Mouse (Mus musculus) neural tube, embryonic 11.5 days (tissue): ENCODE results near the gene Adamtsl3. TPM values are rescaled to one million over a fixed set of nuclear protein-coding genes. Genes with fewer than 3 reads are reported as not detected.

Experiments
- ATAC-seq: fragments of 200-750 bp; cut with Nextera tagmentation; 2 replicates; pipeline ENCODE4 v1.8.0; 2017; ENCODE audit warnings: moderate number of reproducible peaks, mild to moderate bottlenecking, moderate TSS enrichment, moderate library complexity; ENCODE audit not compliant: insufficient read depth, low FRiP score, low TSS enrichment
- DNase-seq: peaks from one replicate; pipeline ENCODE4 v3.0.0-alpha.2; 2015; ENCODE audit warnings: low spot score
- H3K27ac ChIP-seq: fragments of 300-500 bp; sonication (generic); 2 replicates; pipeline ENCODE4 v1.5.1; 2014; ENCODE audit warnings: low read depth, mild to moderate bottlenecking, low read length
- H3K27me3 ChIP-seq: fragments of 300-500 bp; sonication (generic); 2 replicates; pipeline ENCODE4 v1.6.1; 2014; ENCODE audit warnings: mild to moderate bottlenecking, low read length, mixed read lengths; ENCODE audit not compliant: control insufficient read depth, insufficient read depth
- H3K36me3 ChIP-seq: fragments of 300-500 bp; sonication (generic); 2 replicates; pipeline ENCODE4 v1.6.1; 2014; ENCODE audit warnings: mild to moderate bottlenecking, low read length, moderate library complexity, mixed read lengths; ENCODE audit not compliant: control insufficient read depth, insufficient read depth
- H3K4me1 ChIP-seq: fragments of 300-500 bp; sonication (generic); 2 replicates; pipeline ENCODE4 v1.6.1; 2014; ENCODE audit warnings: low read length, mixed read lengths; ENCODE audit not compliant: control insufficient read depth, insufficient read depth
- H3K4me2 ChIP-seq: fragments of 300-500 bp; sonication (generic); 2 replicates; pipeline ENCODE4 v1.6.1; 2014; ENCODE audit warnings: low read depth, mild to moderate bottlenecking, moderate library complexity
- H3K4me3 ChIP-seq: fragments of 300-500 bp; sonication (generic); 2 replicates; pipeline ENCODE4 v1.5.1; 2014; ENCODE audit warnings: low read depth, low read length
- H3K9ac ChIP-seq: fragments of 300-500 bp; sonication (generic); 2 replicates; pipeline ENCODE4 v1.6.1; 2014; ENCODE audit warnings: mild to moderate bottlenecking, low read length
- H3K9me3 ChIP-seq: fragments of 300-500 bp; sonication (generic); 2 replicates; pipeline ENCODE4 v1.6.1; 2016; ENCODE audit warnings: low read length; ENCODE audit not compliant: control insufficient read depth
- WGBS: fragments of 180-500 bp; shearing (Covaris S2); extraction: QIAGEN DNeasy Blood & Tissue Kit; methylation state at CpG from one replicate; pipeline ENCODE4 v1.1.7; 2014; 5-methylcytosine and 5-hydroxymethylcytosine counted together
- polyA plus RNA-seq: library from polyadenylated mRNA; unstranded; fragments of >200 nt; fragmentation: Nextera tagmentation; extraction: Ambion mirVana; gene quantifications from 2 replicates; pipeline ENCODE4 v1.2.1, GENCODE M21; 2014

Gene Adamtsl3
- polyA plus RNA-seq, 1 experiment from 2014 or later: 0.32 TPM

GRCm38 (mm10) chr7:82484834-82485233, 149.3 kb downstream of the Adamtsl3 start:
- H3K36me3 ChIP-seq: no peaks in the 10 kb centered on the region
- H3K4me2 ChIP-seq: no peak overlapping the region
- no peak overlapping the region for H3K9ac ChIP-seq
- peak; percentile 76; the same call in 1 of the 2 replicates for ATAC-seq
- no peaks in the 10 kb centered on the region for H3K4me1 ChIP-seq
- peak; percentile 25 for DNase-seq
- no peaks in the 10 kb centered on the region for H3K9me3 ChIP-seq
- no peak overlapping the region for H3K4me3 ChIP-seq
- H3K27ac ChIP-seq: no peak overlapping the region
- WGBS: 54% methylated on average over 5 of the region's 5 CpGs
- H3K27me3 ChIP-seq: no peaks in the 10 kb centered on the region

DNA sequence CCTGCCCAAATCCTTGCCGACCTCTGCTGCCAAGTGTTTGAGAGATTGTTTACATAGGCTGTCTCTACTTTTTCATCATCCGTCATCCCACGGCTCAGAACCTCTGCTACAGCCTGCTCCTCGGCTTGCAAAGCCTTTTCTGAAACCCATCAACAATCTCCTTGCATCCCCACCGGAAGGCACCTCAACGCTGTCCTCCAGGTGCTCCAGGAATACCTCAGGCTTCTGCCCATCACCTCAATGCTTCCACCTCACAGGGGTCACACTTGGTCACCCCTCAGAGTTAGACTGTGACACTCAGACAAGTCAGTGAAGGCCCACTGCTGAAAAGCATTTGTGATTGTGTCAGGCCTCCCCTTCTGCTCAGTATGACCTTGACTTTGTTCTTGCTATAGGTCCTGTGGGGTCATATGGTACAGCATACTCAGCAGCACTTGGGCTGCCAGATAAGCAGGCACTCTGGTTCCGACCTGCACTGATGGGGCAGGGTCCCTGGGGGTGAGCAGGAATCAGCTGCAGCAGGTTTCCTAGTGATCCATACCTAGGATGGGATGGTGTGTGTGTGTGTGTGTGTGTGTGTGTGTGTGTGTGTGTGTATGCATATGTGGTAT, 150.0 kb downstream of the Adamtsl3 start:
- Histone ChIP-seq H3K4me2 (no peak overlapping the region), H3K9ac (no peak overlapping the region), H3K27me3 (no peaks in the 10 kb centered on the region), H3K27ac (no peak overlapping the region), H3K36me3 (no peaks in the 10 kb centered on the region), H3K9me3 (no peaks in the 10 kb centered on the region), H3K4me3 (no peak overlapping the region), H3K4me1 (no peaks in the 10 kb centered on the region)
- ATAC-seq (no peak), DNase-seq (no peak)
- WGBS: 66% methylated on average over 7 of the region's 7 CpGs

DNA sequence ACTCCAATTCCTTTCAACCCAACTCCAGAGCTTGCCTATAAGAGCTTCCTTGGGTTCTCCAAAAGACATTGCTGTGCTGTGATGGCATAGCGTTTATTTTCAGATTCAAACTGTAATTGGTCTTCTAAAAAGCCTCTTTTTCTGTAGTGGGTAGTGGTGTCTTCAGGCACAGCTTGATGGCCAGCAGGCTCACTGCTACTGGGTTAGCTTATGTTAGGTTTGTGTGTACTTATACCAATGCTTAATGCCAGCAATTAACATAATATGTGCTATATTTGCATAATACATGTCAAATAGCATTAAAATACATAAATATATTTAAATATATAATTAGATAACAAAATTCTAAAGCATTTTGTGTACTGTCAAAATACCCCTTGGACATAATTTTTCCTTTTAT, 155.5 kb downstream of the Adamtsl3 start:
- Histone ChIP-seq H3K9ac (no peak overlapping the region), H3K27ac (no peak overlapping the region), H3K9me3 (no peaks in the 10 kb centered on the region), H3K4me2 (no peak overlapping the region), H3K36me3 (no peaks in the 10 kb centered on the region), H3K27me3 (no peaks in the 10 kb centered on the region), H3K4me3 (no peak overlapping the region), H3K4me1 (no peaks in the 10 kb centered on the region)
- no peak for DNase-seq
- WGBS: 84% methylated on average over 1 of the region's 1 CpGs
- no peak for ATAC-seq

DNA sequence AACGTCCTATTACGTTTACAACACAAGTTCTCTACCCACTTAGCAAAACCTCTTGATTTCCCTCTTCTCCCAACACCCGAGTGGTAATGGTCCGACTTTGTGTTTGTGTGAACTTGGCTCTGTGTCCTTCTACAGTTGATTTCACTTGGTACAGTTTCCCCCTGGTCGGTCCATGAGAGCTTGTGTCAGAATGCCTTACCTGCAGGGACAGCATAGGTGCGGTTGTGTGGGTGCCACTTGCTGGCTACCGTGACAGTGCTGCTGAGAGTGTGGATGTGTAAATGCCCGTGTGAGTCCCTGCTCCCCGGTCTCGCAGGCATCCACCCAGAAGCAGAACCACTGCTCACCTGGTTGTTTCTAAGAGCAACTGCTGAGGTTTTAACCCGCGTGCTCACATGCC, 157.4 kb downstream of the Adamtsl3 start:
- Histone ChIP-seq H3K4me1 (no peaks in the 10 kb centered on the region), H3K9me3 (no peaks in the 10 kb centered on the region), H3K4me3 (no peak overlapping the region), H3K27me3 (no peaks in the 10 kb centered on the region), H3K4me2 (no peak overlapping the region), H3K36me3 (no peaks in the 10 kb centered on the region), H3K9ac (no peak overlapping the region), H3K27ac (no peak overlapping the region)
- DNase-seq (no peak), ATAC-seq (no peak)
- WGBS: 91% methylated on average over 12 of the region's 12 CpGs

GRCm38 (mm10) chr7:82494220-82494619, 158.7 kb downstream of the Adamtsl3 start:
- 82% methylated on average over 2 of the region's 2 CpGs for WGBS
- ATAC-seq: no peak
- H3K4me2 ChIP-seq: no peak overlapping the region
- H3K27me3 ChIP-seq: no peaks in the 10 kb centered on the region
- H3K9ac ChIP-seq: no peak overlapping the region
- no peaks in the 10 kb centered on the region for H3K36me3 ChIP-seq
- H3K4me3 ChIP-seq: no peak overlapping the region
- no peaks in the 10 kb centered on the region for H3K9me3 ChIP-seq
- no peaks in the 10 kb centered on the region for H3K4me1 ChIP-seq
- H3K27ac ChIP-seq: no peak overlapping the region
- DNase-seq: no peak

- H3K9me3 ChIP-seq: no peaks in the 10 kb centered on the region
- H3K9ac ChIP-seq: no peak overlapping the region
- H3K27me3 ChIP-seq: no peaks in the 10 kb centered on the region
- WGBS: 88% methylated on average over 4 of the region's 4 CpGs
- no peak overlapping the region for H3K4me3 ChIP-seq
- H3K4me1 ChIP-seq: no peaks in the 10 kb centered on the region
- ATAC-seq (no peak), DNase-seq (no peak)
- H3K4me2 ChIP-seq: no peak overlapping the region
- H3K36me3 ChIP-seq: no peaks in the 10 kb centered on the region
- no peak overlapping the region for H3K27ac ChIP-seq
These were observed 161.6 kb downstream of the Adamtsl3 start for GRCm38 (mm10) chr7:82497064-82497463.

DNA sequence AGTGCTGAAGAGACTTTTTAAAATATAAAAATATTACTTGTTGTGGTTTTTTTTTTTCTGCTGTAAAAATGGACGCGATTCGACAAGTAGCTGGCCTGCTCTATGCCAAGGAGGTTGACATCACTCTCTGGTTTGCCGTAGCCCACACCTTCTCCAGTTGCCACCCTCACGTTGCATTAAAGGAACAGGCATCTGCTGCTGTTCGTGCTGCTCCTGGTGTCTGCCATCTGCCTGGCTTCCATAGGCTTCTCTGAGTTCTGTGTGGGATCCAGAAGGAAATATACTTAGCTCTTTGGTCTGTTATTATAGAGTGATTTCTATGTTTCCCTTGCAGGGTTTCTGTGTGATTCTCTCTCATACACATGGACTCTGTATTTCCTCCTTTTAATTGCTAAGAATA, 165.8 kb downstream of the Adamtsl3 start:
- no peaks in the 10 kb centered on the region for H3K27me3 ChIP-seq
- H3K36me3 ChIP-seq: no peaks in the 10 kb centered on the region
- H3K4me3 ChIP-seq: no peak overlapping the region
- H3K9me3 ChIP-seq: no peaks in the 10 kb centered on the region
- DNase-seq: no peak
- no peak overlapping the region for H3K9ac ChIP-seq
- no peaks in the 10 kb centered on the region for H3K4me1 ChIP-seq
- ATAC-seq: no peak
- H3K4me2 ChIP-seq: no peak overlapping the region
- WGBS: 87% methylated on average over 6 of the region's 6 CpGs
- H3K27ac ChIP-seq: no peak overlapping the region

DNA sequence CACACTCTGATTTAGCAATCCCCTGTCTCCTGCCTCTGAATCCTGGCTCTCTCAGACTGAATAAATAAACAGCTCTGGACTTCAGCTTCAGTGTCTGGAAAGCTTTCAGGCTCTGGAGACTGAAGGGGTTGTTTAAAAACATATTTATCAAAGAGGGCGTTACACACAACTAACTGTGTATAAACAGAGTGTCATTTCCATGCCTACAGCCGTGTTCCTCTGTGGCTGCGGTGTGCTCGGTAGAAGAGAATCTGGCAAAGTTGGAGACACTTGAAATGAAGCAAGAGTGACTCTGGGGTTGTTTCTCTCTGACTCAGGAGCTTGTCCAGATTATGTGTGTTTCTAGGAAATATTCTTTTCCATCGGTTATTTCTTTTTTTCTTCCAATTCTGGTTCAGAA, 167.0 kb downstream of the Adamtsl3 start:
- Histone ChIP-seq H3K27ac (no peak overlapping the region), H3K4me3 (no peak overlapping the region), H3K9ac (no peak overlapping the region), H3K4me2 (no peak overlapping the region), H3K27me3 (no peaks in the 10 kb centered on the region), H3K4me1 (no peaks in the 10 kb centered on the region), H3K36me3 (no peaks in the 10 kb centered on the region), H3K9me3 (no peaks in the 10 kb centered on the region)
- DNase-seq (no peak), ATAC-seq (no peak)
- 80% methylated on average over 5 of the region's 5 CpGs for WGBS

GRCm38 (mm10) chr7:82504101-82504500, 168.6 kb downstream of the Adamtsl3 start:
- peak; percentile 16; the same call in 1 of the 2 replicates for ATAC-seq
- Histone ChIP-seq H3K9me3 (no peaks in the 10 kb centered on the region), H3K9ac (no peak overlapping the region), H3K27ac (no peak overlapping the region), H3K36me3 (no peaks in the 10 kb centered on the region), H3K4me2 (no peak overlapping the region), H3K4me1 (no peaks in the 10 kb centered on the region), H3K27me3 (no peaks in the 10 kb centered on the region), H3K4me3 (no peak overlapping the region)
- peak; percentile 71 for DNase-seq
- 21% methylated on average over 4 of the region's 4 CpGs for WGBS
